Mouse (Mus musculus) MEL (cell line): ENCODE data around the gene Mcat. TPM values are rescaled to one million over a fixed set of nuclear protein-coding genes. Genes with fewer than 3 reads are reported as not detected.

Source experiments
- DNase-seq: peaks from one replicate; pipeline ENCODE4 v3.0.0; 2011; ENCODE audit warnings: low read depth, low spot score
- H3K27ac ChIP-seq: 2 replicates; pipeline ENCODE4 v1.5.1; 2012; ENCODE audit warnings: low read depth, mild to moderate bottlenecking, control low read depth, low read length, moderate library complexity; ENCODE audit not compliant: control insufficient read depth
- H3K27me3 ChIP-seq, 2 experiments: fragments of 150-350 bp in 1 of 2; sonication (generic) in 1 of 2; 2 replicates each; pipeline ENCODE4 v1.6.1; 2012; ENCODE audit warnings: low read length in 2 of 2, mild to moderate bottlenecking in 2 of 2, improper control_type of control experiment in 1 of 2, moderate library complexity in 1 of 2; ENCODE audit not compliant: insufficient read depth in 2 of 2, control insufficient read depth in 1 of 2
- H3K36me3 ChIP-seq, 2 experiments: 2 replicates each; pipeline ENCODE4 v1.6.1; 2012 to 2014; ENCODE audit warnings: low read length in 2 of 2, improper control_type of control experiment in 1 of 2, inconsistent platforms in 1 of 2, mild to moderate bottlenecking in 1 of 2; ENCODE audit not compliant: insufficient read depth in 2 of 2, control insufficient read depth in 1 of 2
- H3K4me1 ChIP-seq, 2 experiments: fragments of 150-350 bp in 1 of 2; sonication (generic) in 1 of 2; 2 replicates each; pipeline ENCODE4 v1.6.1; 2012; ENCODE audit warnings: low read length in 2 of 2, improper control_type of control experiment in 1 of 2, mild to moderate bottlenecking in 1 of 2; ENCODE audit not compliant: insufficient read depth in 2 of 2, control insufficient read depth in 1 of 2
- H3K4me3 ChIP-seq, 2 experiments: fragments of 150-350 bp in 1 of 2; sonication (generic) in 1 of 2; 2 replicates each; pipeline ENCODE4 v1.5.1; 2012; ENCODE audit warnings: low read depth in 2 of 2, low read length in 2 of 2, mild to moderate bottlenecking in 2 of 2, moderate library complexity in 2 of 2, control low read depth in 1 of 2, improper control_type of control experiment in 1 of 2; ENCODE audit not compliant: control insufficient read depth in 1 of 2, insufficient read depth in 1 of 2
- H3K79me2 ChIP-seq: 2 replicates; pipeline ENCODE4 v1.6.1; 2012; ENCODE audit warnings: mild to moderate bottlenecking, low read length, moderate library complexity; ENCODE audit not compliant: control insufficient read depth, poor library complexity, insufficient read depth
- H3K9ac ChIP-seq: 2 replicates; pipeline ENCODE4 v1.6.1; 2012; ENCODE audit warnings: low read depth, mild to moderate bottlenecking, control low read depth, low read length, moderate library complexity; ENCODE audit not compliant: control insufficient read depth, poor library complexity, severe bottlenecking
- H3K9me3 ChIP-seq: fragments of 150-350 bp; sonication (generic); replicated peaks from 2 replicates; pipeline ENCODE4 v1.6.1; 2012; ENCODE audit warnings: mild to moderate bottlenecking, low read length, improper control_type of control experiment, moderate library complexity; ENCODE audit not compliant: insufficient read depth
- BHLHE40 ChIP-seq: IDR thresholded peaks from 2 replicates; pipeline ENCODE4 v1.6.1; 2012; ENCODE audit warnings: low read depth, mild to moderate bottlenecking, inconsistent platforms, low read length, improper control_type of control experiment, borderline replicate concordance
- CHD1 ChIP-seq: IDR thresholded peaks from 2 replicates; pipeline ENCODE4 v1.6.1; 2012; ENCODE audit warnings: low read depth, mild to moderate bottlenecking, inconsistent platforms, low read length, improper control_type of control experiment
- CTCF ChIP-seq, 3 experiments: IDR thresholded peaks in 2 of 3; conservative IDR thresholded peaks in 1 of 3; 2 replicates each; pipeline ENCODE4 v1.5.1; 2011 to 2012; ENCODE audit warnings: low read length in 3 of 3, low read depth in 2 of 3, mild to moderate bottlenecking in 2 of 3, improper control_type of control experiment in 1 of 3, inconsistent platforms in 1 of 3, mixed read lengths in 1 of 3, moderate library complexity in 1 of 3; ENCODE audit not compliant: control insufficient read depth in 1 of 3, insufficient read depth in 1 of 3, poor library complexity in 1 of 3, severe bottlenecking in 1 of 3
- ELF1 ChIP-seq: IDR thresholded peaks from 2 replicates; pipeline ENCODE4 v1.6.1; 2014; ENCODE audit warnings: low read depth, mild to moderate bottlenecking, inconsistent platforms, low read length, improper control_type of control experiment, moderate library complexity
- EP300 ChIP-seq, 2 experiments: IDR thresholded peaks; 2 replicates each; pipeline ENCODE4 v1.6.1; 2011; ENCODE audit warnings: improper control_type of control experiment in 2 of 2, low read length in 2 of 2, low read depth in 1 of 2, mild to moderate bottlenecking in 1 of 2
- GATA1 ChIP-seq: IDR thresholded peaks from 2 replicates; pipeline ENCODE4 v1.6.1; 2011; ENCODE audit warnings: low read depth, low read length, improper control_type of control experiment
- JUND ChIP-seq: IDR thresholded peaks from 2 replicates; pipeline ENCODE4 v1.6.1; 2011; ENCODE audit warnings: low read depth, mild to moderate bottlenecking, improper control_type of control experiment, low read length
- KAT2A ChIP-seq: conservative IDR thresholded peaks from 2 replicates; pipeline ENCODE4 v1.6.1; 2012; ENCODE audit warnings: low read depth, low read length, improper control_type of control experiment, inconsistent platforms
- MAFK ChIP-seq: IDR thresholded peaks from 2 replicates; pipeline ENCODE4 v1.6.1; 2011; ENCODE audit warnings: low read depth, mild to moderate bottlenecking, low read length, improper control_type of control experiment, borderline replicate concordance
- MAX ChIP-seq: IDR thresholded peaks from 2 replicates; pipeline ENCODE4 v1.6.1; 2011; ENCODE audit warnings: low read length, improper control_type of control experiment
- MAZ ChIP-seq: IDR thresholded peaks from 2 replicates; pipeline ENCODE4 v1.6.1; 2012; ENCODE audit warnings: low read depth, mild to moderate bottlenecking, inconsistent platforms, low read length, improper control_type of control experiment
- MEF2A ChIP-seq: IDR thresholded peaks from 2 replicates; pipeline ENCODE4 v1.6.1; 2014; ENCODE audit warnings: low read depth, mild to moderate bottlenecking, inconsistent platforms, low read length, improper control_type of control experiment; ENCODE audit not compliant: poor library complexity, insufficient replicate concordance, severe bottlenecking; ENCODE audit errors: extremely low read depth
- MYB ChIP-seq: IDR thresholded peaks from 2 replicates; pipeline ENCODE4 v1.6.1; 2011; ENCODE audit warnings: mild to moderate bottlenecking, low read depth, low read length, improper control_type of control experiment
- NRF1 ChIP-seq: IDR thresholded peaks from 2 replicates; pipeline ENCODE4 v1.6.1; 2014; ENCODE audit warnings: low read depth, mild to moderate bottlenecking, inconsistent platforms, low read length, improper control_type of control experiment, moderate library complexity; ENCODE audit not compliant: poor library complexity, insufficient read depth, severe bottlenecking
- POLR2A ChIP-seq, 2 experiments: IDR thresholded peaks; 2 replicates each; pipeline ENCODE4 v1.6.1; 2011 to 2012; ENCODE audit warnings: low read length in 2 of 2, mild to moderate bottlenecking in 2 of 2, control low read depth in 1 of 2, improper control_type of control experiment in 1 of 2, low read depth in 1 of 2, moderate library complexity in 1 of 2; ENCODE audit not compliant: control insufficient read depth in 1 of 2, insufficient read depth in 1 of 2, poor library complexity in 1 of 2
- POLR2AphosphoS2 ChIP-seq: IDR thresholded peaks from 2 replicates; pipeline ENCODE4 v1.6.1; 2011; ENCODE audit warnings: low read length, improper control_type of control experiment
- POLR2AphosphoS5 ChIP-seq: IDR thresholded peaks from 2 replicates; pipeline ENCODE4 v1.6.1; 2012; ENCODE audit warnings: low read depth, borderline replicate concordance, mild to moderate bottlenecking, inconsistent platforms, low read length, moderate library complexity, mixed read lengths
- RAD21 ChIP-seq: IDR thresholded peaks from 2 replicates; pipeline ENCODE4 v1.6.1; 2011; ENCODE audit warnings: mild to moderate bottlenecking, low read depth, low read length, improper control_type of control experiment
- RCOR1 ChIP-seq: IDR thresholded peaks from 2 replicates; pipeline ENCODE4 v1.6.1; 2012; ENCODE audit warnings: low read depth, mild to moderate bottlenecking, inconsistent platforms, low read length, improper control_type of control experiment
- SMC3 ChIP-seq: IDR thresholded peaks from 2 replicates; pipeline ENCODE4 v1.6.1; 2011; ENCODE audit warnings: low read depth, low read length, improper control_type of control experiment
- TAL1 ChIP-seq: IDR thresholded peaks from 2 replicates; pipeline ENCODE4 v1.6.1; 2012; ENCODE audit warnings: mild to moderate bottlenecking, inconsistent platforms, low read length, moderate library complexity, mixed read lengths
- TBP ChIP-seq: IDR thresholded peaks from 2 replicates; pipeline ENCODE4 v1.8.0; 2011; ENCODE audit warnings: low read depth, low read length, improper control_type of control experiment
- TCF12 ChIP-seq: IDR thresholded peaks from 2 replicates; pipeline ENCODE4 v1.6.1; 2014; ENCODE audit warnings: low read depth, mild to moderate bottlenecking, inconsistent platforms, low read length, improper control_type of control experiment, moderate library complexity
- UBTF ChIP-seq: IDR thresholded peaks from 2 replicates; pipeline ENCODE4 v1.6.1; 2012; ENCODE audit warnings: low read depth, mild to moderate bottlenecking, inconsistent platforms, low read length, improper control_type of control experiment, moderate library complexity, borderline replicate concordance; ENCODE audit not compliant: insufficient read depth
- ZC3H11A ChIP-seq: IDR thresholded peaks from 2 replicates; pipeline ENCODE4 v1.6.1; 2012; ENCODE audit warnings: low read depth, mild to moderate bottlenecking, inconsistent platforms, low read length, improper control_type of control experiment
- ZKSCAN1 ChIP-seq: IDR thresholded peaks from 2 replicates; pipeline ENCODE4 v1.6.1; 2012; ENCODE audit warnings: low read depth, mild to moderate bottlenecking, inconsistent platforms, low read length, improper control_type of control experiment, moderate library complexity
- ZNF384 ChIP-seq: IDR thresholded peaks from 2 replicates; pipeline ENCODE4 v1.6.1; 2012; ENCODE audit warnings: low read depth, mild to moderate bottlenecking, inconsistent platforms, low read length, improper control_type of control experiment
- polyA plus RNA-seq, 2 experiments: library from polyadenylated mRNA; stranded (reverse) in 1 of 2; unstranded in 1 of 2; fragments of >175 nt in 1 of 2; fragments of >200 nt in 1 of 2; gene quantifications; 2 replicates each; pipeline versions ENCODE4 v1.2.1 to v1.2.4; 2012; ENCODE audit warnings: low replicate concordance in 2 of 2, low read depth in 1 of 2; ENCODE audit not compliant: insufficient read length in 2 of 2, insufficient read depth in 1 of 2, missing spikeins in 1 of 2
- total RNA-seq: library from RNA; depleted of rRNA; stranded (reverse); fragments of 300-350 nt; gene quantifications from 2 replicates; pipeline ENCODE4 v1.2.3, GENCODE M21; 2012

Gene Mcat
- total and polyA plus RNA-seq, 3 experiments: 28.8 to 35.9 TPM; not detected in 1

- no peak overlapping the region for H3K9ac ChIP-seq
- TF ChIP-seq CHD1: no peak
- TF ChIP-seq MEF2A: no peak
- TF ChIP-seq KAT2A: no peak
- TF ChIP-seq SMC3: no peak
- no peak for TF ChIP-seq UBTF
- TF ChIP-seq ZKSCAN1: no peak
- TF ChIP-seq ELF1: no peak
- no peak for TF ChIP-seq BHLHE40
- TF ChIP-seq POLR2AphosphoS2: no peak
- TF ChIP-seq GATA1: no peak
- TF ChIP-seq MAFK: no peak
- TF ChIP-seq MAX: no peak
- no peak for TF ChIP-seq NRF1
- TF ChIP-seq CTCF (IDR thresholded peaks at IDR 0.05 in 2 of 3, conservative IDR thresholded peaks at IDR 0.05 in 1 of 3; ENCODE audit: control insufficient read depth in 1 of 3, insufficient read depth in 1 of 3, low read depth in 2 of 3, low read length in 3 of 3, poor library complexity in 1 of 3, severe bottlenecking in 1 of 3): no peak
- TF ChIP-seq ZNF384: no peak
- no peaks in the 10 kb centered on the region for H3K9me3 ChIP-seq
- no peak overlapping the region for H3K4me3 ChIP-seq
- H3K36me3 ChIP-seq: no peaks in the 10 kb centered on the region
- H3K27ac ChIP-seq: no peak overlapping the region
- H3K79me2 ChIP-seq: no peaks in the 10 kb centered on the region
- peaks cover 4 to 12% of the 10 kb centered on the region in 2 experiments; a peak in 3 of 4 replicates for H3K27me3 ChIP-seq
- H3K4me1 ChIP-seq: peaks cover 0 to 7% of the 10 kb centered on the region in 2 experiments; a peak in 1 of 4 replicates
- DNase-seq: no peak
These were observed 42.7 kb downstream of the Mcat start for GRCm38 (mm10) chr15:83520861-83521382.

- Histone ChIP-seq H3K27me3 (peaks cover 1 to 4% of the 10 kb centered on the region in 2 experiments; a peak in 3 of 4 replicates), H3K79me2 (no peaks in the 10 kb centered on the region), H3K27ac (no peak overlapping the region), H3K9me3 (no peaks in the 10 kb centered on the region), H3K36me3 (no peaks in the 10 kb centered on the region), H3K9ac (no peak overlapping the region), H3K4me1 (peaks cover 0 to 7% of the 10 kb centered on the region in 2 experiments; a peak in 1 of 4 replicates), H3K4me3 (no peak overlapping the region)
- peak; percentile 74 for DNase-seq
- TF ChIP-seq TCF12: no peak
- no peak for TF ChIP-seq RCOR1
- TF ChIP-seq ELF1: no peak
- peak; percentile 43; the same call in 1 of the 2 replicates for TF ChIP-seq BHLHE40
- TF ChIP-seq POLR2AphosphoS5: no peak
- TF ChIP-seq POLR2A (IDR thresholded peaks at IDR 0.05; ENCODE audit: control insufficient read depth in 1 of 2, insufficient read depth in 1 of 2, low read depth in 1 of 2, low read length in 2 of 2, poor library complexity in 1 of 2): no peak
- TF ChIP-seq UBTF: no peak
- TF ChIP-seq KAT2A: no peak
- peak; percentile 96 for TF ChIP-seq RAD21
- no peak for TF ChIP-seq MEF2A
- TF ChIP-seq EP300 (IDR thresholded peaks at IDR 0.05; ENCODE audit: low read depth in 1 of 2, low read length in 2 of 2): no peak
- no peak for TF ChIP-seq MYB
- peak; percentile 84; the same call in 1 of the 2 replicates for TF ChIP-seq MAZ
- TF ChIP-seq CTCF (IDR thresholded peaks at IDR 0.05 in 2 of 3, conservative IDR thresholded peaks at IDR 0.05 in 1 of 3; ENCODE audit: control insufficient read depth in 1 of 3, insufficient read depth in 1 of 3, low read depth in 2 of 3, low read length in 3 of 3, poor library complexity in 1 of 3, severe bottlenecking in 1 of 3): peak; percentile 50 to 93 (median 71)
- TF ChIP-seq TBP: no peak
- TF ChIP-seq ZC3H11A: peak; percentile 88
- no peak for TF ChIP-seq GATA1
- no peak for TF ChIP-seq CHD1
- no peak for TF ChIP-seq TAL1
- TF ChIP-seq JUND: no peak
These were observed 45.2 kb downstream of the Mcat start for GRCm38 (mm10) chr15:83518215-83519048.
